Comparison of ENCODE assay signal across 8 mouse cellular contexts in the genomic region with DNA sequence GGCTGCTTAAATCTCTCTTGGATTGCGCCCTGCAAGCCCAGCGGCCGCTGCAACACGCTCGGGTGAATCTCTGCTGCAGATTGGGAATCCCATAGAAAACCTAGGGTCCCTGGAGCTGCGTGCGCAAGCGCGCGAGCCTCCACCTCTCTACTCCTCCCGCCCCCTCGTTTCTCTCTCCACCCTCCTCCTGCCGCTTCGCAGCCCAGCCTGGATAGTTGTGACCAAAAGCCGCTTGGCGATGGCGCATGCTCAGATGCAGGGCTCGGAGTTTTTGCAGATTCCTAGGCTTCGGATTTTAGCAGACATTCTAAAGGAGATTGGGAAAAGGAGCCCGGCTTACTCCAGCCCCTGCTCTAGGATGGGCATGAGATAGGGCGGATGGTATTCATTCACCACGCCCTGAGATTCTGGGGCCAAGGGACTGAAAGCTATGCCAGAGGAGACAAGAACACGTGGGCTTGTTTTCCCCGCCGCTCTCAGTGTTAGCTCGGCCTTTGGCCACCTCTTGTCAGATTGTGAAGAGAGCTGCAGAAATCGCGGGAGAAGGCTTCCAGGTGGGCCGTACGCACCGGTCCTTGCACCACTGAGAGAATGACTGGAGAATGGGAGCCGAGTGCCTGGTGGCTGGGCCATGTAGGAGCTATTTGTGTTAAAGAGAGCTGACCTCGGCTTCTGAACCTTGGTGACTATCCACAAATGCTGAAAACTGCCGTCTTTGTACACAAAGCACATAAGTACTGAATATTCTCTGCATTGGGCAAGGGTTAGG. TPM values are rescaled to one million over a fixed set of nuclear protein-coding genes. Genes with fewer than 3 reads are reported as not detected.
DNase-seq lines count a peak whose midpoint lies in the region; ATAC-seq lines count a peak whose summit lies in the region.
"Had no signal": no experiment of that assay in that cellular context is flagged by ENCODE, and none has a peak within 500 bp of the region (broad histone marks: within the 10 kb centered on the region; RNA-seq: fewer than 3 reads in every experiment).

A gene (minus strand): TSS at position 117 of the 769 bp plus-strand sequence.

- intact Hi-C loops in heart, postnatal 36 days (cut with DNase I): loop anchor here (5.0 kb wide), 1 partner anchor 84 kb away; no protein-coding TSS in a partner anchor

- ATAC-seq in inflammation-experienced regulatory T-cells, adult 6 months: no peak

- peak; percentile 96 for DNase-seq in cerebellum, adult 9-10 months
- DNase-seq in forelimb bud, embryonic 11.5 days (ENCODE audit: low read depth, low spot score): peak; percentile 83
- DNase-seq in heart, postnatal 36 days: peak; percentile 31 to 40
- peak; percentile 88 to 91 for DNase-seq in layer of hippocampus, adult 8-10 months (ENCODE audit: low spot score in 2 of 2)
- DNase-seq in lung, adult 18-20 months: peak; percentile 53 to 56
- peak; percentile 68 for DNase-seq in ovary, postnatal 36 days (ENCODE audit: low spot score)

RNA-seq across cellular contexts. Expression of the gene that starts here (rescaled TPM):
- total RNA-seq in heart, postnatal 36 days (2021): under 1 TPM; 0.33 to 0.43 TPM
- 100 to 1,000 TPM; 407 to 453 (median 425) TPM for total RNA-seq in layer of hippocampus, adult 8-10 months (2022)
- polyA plus RNA-seq in inflammation-experienced regulatory T-cells, adult 6 months (2017; shearing (Covaris generic)): not detected
- total RNA-seq: hematopoietic stem cell, adult 5-6 weeks had no signal

Comparison
In these comparisons a context has a peak if more than half of its experiments do, and no peak if none do; other contexts are left out.
1. RNA of the gene that starts here (total RNA-seq): 407 to 453 TPM in layer of hippocampus, adult 8-10 months; 0.33 to 0.43 TPM in heart, postnatal 36 days; every median in the first group is over 100 times any median in the second.
2. Peak in DNase-seq in heart, postnatal 36 days; RNA of the gene not detected or under 1 TPM.
3. DNase-seq: peak in every context shown above with its lines; median percentile 96 in cerebellum, adult 9-10 months; 90 in layer of hippocampus, adult 8-10 months; 83 in forelimb bud, embryonic 11.5 days; 68 in ovary, postnatal 36 days; 54 in lung, adult 18-20 months; 36 in heart, postnatal 36 days.